Mouse (Mus musculus) midbrain, embryonic 10.5 days (tissue): ENCODE results near the gene Psma1. TPM values are rescaled to one million over a fixed set of nuclear protein-coding genes. Genes with fewer than 3 reads are reported as not detected.

Experiments
- DNase-seq: peaks from one replicate; pipeline ENCODE4 v3.0.0-alpha.2; 2017; ENCODE audit warnings: low spot score
- H3K27ac ChIP-seq: fragments of 300-500 bp; sonication (generic); replicated peaks from 2 replicates; pipeline ENCODE4 v1.5.1; 2016; ENCODE audit warnings: mild to moderate bottlenecking
- H3K27me3 ChIP-seq: fragments of 300-500 bp; sonication (generic); 2 replicates; pipeline ENCODE4 v1.6.1; 2016; ENCODE audit warnings: low read depth, mild to moderate bottlenecking; ENCODE audit not compliant: poor library complexity, severe bottlenecking
- H3K36me3 ChIP-seq: fragments of 300-500 bp; sonication (generic); 2 replicates; pipeline ENCODE4 v1.6.1; 2016; ENCODE audit warnings: mild to moderate bottlenecking, moderate library complexity
- H3K4me1 ChIP-seq: fragments of 300-500 bp; sonication (generic); 2 replicates; pipeline ENCODE4 v1.6.1; 2016
- H3K4me3 ChIP-seq: fragments of 300-500 bp; sonication (generic); 2 replicates; pipeline ENCODE4 v1.5.1; 2016; ENCODE audit warnings: mild to moderate bottlenecking, moderate library complexity
- H3K9me3 ChIP-seq: fragments of 300-500 bp; sonication (generic); replicated peaks from 2 replicates; pipeline ENCODE4 v1.6.1; 2016; ENCODE audit warnings: mild to moderate bottlenecking
- WGBS: fragments of 180-500 bp; shearing (Covaris S2); methylation state at CpG from one replicate; pipeline ENCODE4 v1.1.7; 2016; 5-methylcytosine and 5-hydroxymethylcytosine counted together
- polyA plus RNA-seq: library from polyadenylated mRNA; unstranded; fragments of >200 nt; fragmentation: Nextera tagmentation; extraction: Ambion mirVana; gene quantifications from 2 replicates; pipeline ENCODE4 v1.2.1, GENCODE M21; 2016

Psma1 gene
- polyA plus RNA-seq, 1 experiment from 2014 or later: 521 TPM

- Histone ChIP-seq H3K27ac (no peak overlapping the region), H3K9me3 (0 out of 2 replicates have a peak, but pooled peaks cover 7% of the 10 kb centered on the region), H3K4me1 (peaks cover 11% of the 10 kb centered on the region; the same call in 1 of the 2 replicates), H3K4me3 (no peak overlapping the region), H3K36me3 (peaks cover 57% of the 10 kb centered on the region), H3K27me3 (no peaks in the 10 kb centered on the region)
- 91% methylated on average over 3 of the region's 3 CpGs for WGBS
- DNase-seq: no peak
Measured at GRCm38 (mm10) chr7:114251684-114252083, 24.2 kb downstream of the Psma1 start.

GRCm38 (mm10) chr7:114233980-114234379 is 41.9 kb downstream of the Psma1 start:
- no peaks in the 10 kb centered on the region for H3K9me3 ChIP-seq
- no peak overlapping the region for H3K4me3 ChIP-seq
- DNase-seq: no peak
- H3K36me3 ChIP-seq: peaks cover 98% of the 10 kb centered on the region
- no peak overlapping the region for H3K27ac ChIP-seq
- H3K27me3 ChIP-seq: no peaks in the 10 kb centered on the region
- H3K4me1 ChIP-seq: no peaks in the 10 kb centered on the region
- WGBS: 90% methylated on average over 7 of the region's 7 CpGs

- Histone ChIP-seq H3K9me3 (no peaks in the 10 kb centered on the region), H3K36me3 (peaks cover 99% of the 10 kb centered on the region)
Measured at GRCm38 (mm10) chr7:114232982-114233381, 42.9 kb downstream of the Psma1 start.

GRCm38 (mm10) chr7:114231857-114232256 is 44.1 kb downstream of the Psma1 start:
- Histone ChIP-seq H3K4me1 (no peaks in the 10 kb centered on the region), H3K27ac (no peak overlapping the region), H3K27me3 (no peaks in the 10 kb centered on the region), H3K36me3 (peaks cover 98% of the 10 kb centered on the region), H3K4me3 (no peak overlapping the region), H3K9me3 (no peaks in the 10 kb centered on the region)
- WGBS: 94% methylated on average over 3 of the region's 3 CpGs
- DNase-seq: no peak

More at GRCm38 (mm10) chr7:114232982-114233381, 42.9 kb downstream of the Psma1 start:
- DNase-seq: no peak
- no peak overlapping the region for H3K27ac ChIP-seq
- WGBS: 94% methylated on average over 7 of the region's 7 CpGs
- H3K4me1 ChIP-seq: no peaks in the 10 kb centered on the region
- no peaks in the 10 kb centered on the region for H3K27me3 ChIP-seq
- no peak overlapping the region for H3K4me3 ChIP-seq

GRCm38 (mm10) chr7:114226521-114226920 is 49.4 kb downstream of the Psma1 start:
- 95% methylated on average over 1 of the region's 1 CpGs for WGBS
- H3K36me3 ChIP-seq: peaks cover 80% of the 10 kb centered on the region
- no peak for DNase-seq

GRCm38 (mm10) chr7:114220433-114220832 is 55.5 kb downstream of the Psma1 start:
- no peak for DNase-seq
- H3K27ac ChIP-seq: no peak overlapping the region
- H3K36me3 ChIP-seq: peaks cover 72% of the 10 kb centered on the region
- H3K27me3 ChIP-seq: no peaks in the 10 kb centered on the region
- no peaks in the 10 kb centered on the region for H3K4me1 ChIP-seq
- H3K4me3 ChIP-seq: no peak overlapping the region
- WGBS: 97% methylated on average over 4 of the region's 4 CpGs
- no peaks in the 10 kb centered on the region for H3K9me3 ChIP-seq

More at GRCm38 (mm10) chr7:114226521-114226920, 49.4 kb downstream of the Psma1 start:
- Histone ChIP-seq H3K9me3 (no peaks in the 10 kb centered on the region), H3K27me3 (no peaks in the 10 kb centered on the region), H3K27ac (no peak overlapping the region), H3K4me3 (no peak overlapping the region), H3K4me1 (no peaks in the 10 kb centered on the region)

- Histone ChIP-seq H3K27me3 (no peaks in the 10 kb centered on the region), H3K9me3 (no peaks in the 10 kb centered on the region), H3K4me3 (no peak overlapping the region), H3K27ac (no peak overlapping the region), H3K36me3 (peaks cover 83% of the 10 kb centered on the region), H3K4me1 (no peaks in the 10 kb centered on the region)
- no peak for DNase-seq
- 87% methylated on average over 2 of the region's 2 CpGs for WGBS
Measured at GRCm38 (mm10) chr7:114216908-114217307, 59.0 kb downstream of the Psma1 start.

Other genes starting within 250 kb of the Psma1 start
- gene Rras2, start 158.3 kb downstream of the Psma1 start, polyA plus RNA-seq: 24.9 and 27.2 TPM in 2 replicates
- 95.6 and 100 TPM in 2 replicates for gene Copb1, start 21.4 kb downstream of the Psma1 start, polyA plus RNA-seq
- 8.0 and 8.5 TPM in 2 replicates for gene Pde3b, start 139.2 kb upstream of the Psma1 start, polyA plus RNA-seq